Mouse (Mus musculus) cerebellum, adult (tissue): ENCODE results near the gene Iqgap1.
"Not testable (repeated sequence)": the region's sequence is repeated elsewhere in the genome, so short reads cannot be mapped to it uniquely, and the experiment has no call there.

Experiments
- ATAC-seq: cut with Nextera tagmentation; 2 replicates; pipeline ENCODE4 v1.9.2; 2017; ENCODE audit warnings: mild to moderate bottlenecking, moderate library complexity, mixed read lengths; ENCODE audit not compliant: insufficient number of reproducible peaks, low FRiP score, low TSS enrichment

Gene Iqgap1

GRCm38 (mm10) chr7:80774615-80775447 is 50.9 kb downstream of the Iqgap1 start:
- ATAC-seq, result no peak

- ATAC-seq, result no peak
Measured at GRCm38 (mm10) chr7:80773834-80774614, 51.8 kb downstream of the Iqgap1 start.

GRCm38 (mm10) chr7:80770466-80770865 is 55.3 kb downstream of the Iqgap1 start:
- no peak for ATAC-seq

GRCm38 (mm10) chr7:80766861-80767312 is 58.9 kb downstream of the Iqgap1 start:
- peak; percentile 36; the same call in 1 of the 2 replicates for ATAC-seq

- no peak for ATAC-seq
Measured at GRCm38 (mm10) chr7:80766072-80766471, 59.7 kb downstream of the Iqgap1 start.

- peak; percentile 87 for ATAC-seq
Measured at GRCm38 (mm10) chr7:80763864-80764437, 61.8 kb downstream of the Iqgap1 start.

GRCm38 (mm10) chr7:80762297-80762696 is 63.5 kb downstream of the Iqgap1 start:
- no peak for ATAC-seq

GRCm38 (mm10) chr7:80754086-80754485 is 71.7 kb downstream of the Iqgap1 start:
- no peak for ATAC-seq

- no peak for ATAC-seq
Measured at GRCm38 (mm10) chr7:80753613-80754012, 72.2 kb downstream of the Iqgap1 start.

GRCm38 (mm10) chr7:80749624-80750023 is 76.2 kb downstream of the Iqgap1 start:
- no peak for ATAC-seq

GRCm38 (mm10) chr7:80749109-80749508 is 76.7 kb downstream of the Iqgap1 start:
- not testable (repeated sequence) for ATAC-seq

- no peak for ATAC-seq
Measured at GRCm38 (mm10) chr7:80747371-80747770, 78.4 kb downstream of the Iqgap1 start.

- ATAC-seq, result no peak
Measured at GRCm38 (mm10) chr7:80746166-80746761, 79.5 kb downstream of the Iqgap1 start.

GRCm38 (mm10) chr7:80745746-80746145 is 80.0 kb downstream of the Iqgap1 start:
- ATAC-seq, result no peak

GRCm38 (mm10) chr7:80745250-80745649 is 80.5 kb downstream of the Iqgap1 start:
- ATAC-seq, result no peak

- ATAC-seq, result no peak
Measured at GRCm38 (mm10) chr7:80743920-80744630, 81.7 kb downstream of the Iqgap1 start.

- ATAC-seq, result no peak
Measured at GRCm38 (mm10) chr7:80742671-80743070, 83.1 kb downstream of the Iqgap1 start.

GRCm38 (mm10) chr7:80740954-80741353 is 84.8 kb downstream of the Iqgap1 start:
- no peak for ATAC-seq

- no peak for ATAC-seq
Measured at GRCm38 (mm10) chr7:80736199-80736598, 89.6 kb downstream of the Iqgap1 start.

- ATAC-seq, result no peak
Measured at GRCm38 (mm10) chr7:80732986-80733385, 92.8 kb downstream of the Iqgap1 start.
